Mouse (Mus musculus) myocyte (in vitro differentiated cells): ENCODE results near the gene Junb.

Source experiments
- POLR2A ChIP-seq: IDR thresholded peaks from one replicate; pipeline ENCODE4 v1.6.1; 2011; ENCODE audit warnings: low read depth, mild to moderate bottlenecking, control low read depth, moderate library complexity; ENCODE audit not compliant: insufficient read length
- TCF3 ChIP-seq: IDR thresholded peaks from one replicate; pipeline ENCODE4 v1.6.1; 2011; ENCODE audit warnings: low read depth, control low read depth; ENCODE audit not compliant: insufficient read length

GRCm38 (mm10) chr8:85017209-85017608 is 38.7 kb upstream of the Junb start:
- TF ChIP-seq POLR2A (no peak), TCF3 (no peak)
